Mouse (Mus musculus): ENCODE data around the gene Asb8. TPM values are rescaled to one million over a fixed set of nuclear protein-coding genes. Genes with fewer than 3 reads are reported as not detected.

The Asb8 gene
- total RNA-seq (2023), result 10 to 100 TPM; 18.1 to 20.2 TPM

DNA sequence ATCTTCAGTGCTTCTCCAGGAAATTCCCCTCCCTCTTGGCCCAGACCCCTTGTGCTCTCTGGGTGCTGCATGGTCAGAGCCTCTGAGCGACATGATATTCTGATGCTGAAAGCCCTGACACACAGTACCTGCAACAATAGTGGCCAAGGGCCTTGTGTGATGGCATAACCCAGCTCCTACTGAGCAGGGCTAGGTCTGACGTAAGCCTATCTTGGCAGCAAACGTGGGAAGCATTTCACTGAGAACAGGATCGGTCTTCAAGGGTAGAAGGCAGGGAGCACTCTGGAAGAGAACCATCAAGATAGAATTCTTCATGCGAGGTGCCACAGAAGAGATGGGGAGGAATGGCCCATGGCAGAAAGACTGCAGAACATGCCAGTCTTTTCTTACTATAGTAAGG, at the start of gene Asb8:
Asb8 (minus strand) TSS at position 101 of the 400 bp plus-strand sequence.

DNA sequence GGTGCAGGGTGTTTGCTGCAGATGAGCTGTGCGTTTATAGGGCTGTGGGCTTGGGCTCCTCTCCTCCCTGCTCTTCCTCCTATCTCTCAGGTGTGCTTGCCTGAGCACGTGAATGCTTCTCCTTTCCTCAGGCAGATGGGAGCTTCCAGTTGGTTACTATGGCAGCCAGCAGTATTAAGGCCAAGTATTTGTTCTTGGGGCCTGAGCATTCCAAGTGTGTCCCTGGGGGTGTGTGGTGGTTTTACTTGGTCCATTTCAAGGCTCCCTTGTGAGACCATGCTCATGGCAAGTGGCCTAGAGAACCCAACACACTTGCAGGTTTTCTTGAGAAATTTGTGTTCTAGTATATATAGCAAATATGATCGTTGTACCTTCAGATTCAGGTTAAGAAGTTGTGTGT, 30.0 kb upstream of the Asb8 start, which contains the start of gene Olfr288:
Olfr288 (minus strand) TSS at position 101 of the 400 bp plus-strand sequence.

DNA sequence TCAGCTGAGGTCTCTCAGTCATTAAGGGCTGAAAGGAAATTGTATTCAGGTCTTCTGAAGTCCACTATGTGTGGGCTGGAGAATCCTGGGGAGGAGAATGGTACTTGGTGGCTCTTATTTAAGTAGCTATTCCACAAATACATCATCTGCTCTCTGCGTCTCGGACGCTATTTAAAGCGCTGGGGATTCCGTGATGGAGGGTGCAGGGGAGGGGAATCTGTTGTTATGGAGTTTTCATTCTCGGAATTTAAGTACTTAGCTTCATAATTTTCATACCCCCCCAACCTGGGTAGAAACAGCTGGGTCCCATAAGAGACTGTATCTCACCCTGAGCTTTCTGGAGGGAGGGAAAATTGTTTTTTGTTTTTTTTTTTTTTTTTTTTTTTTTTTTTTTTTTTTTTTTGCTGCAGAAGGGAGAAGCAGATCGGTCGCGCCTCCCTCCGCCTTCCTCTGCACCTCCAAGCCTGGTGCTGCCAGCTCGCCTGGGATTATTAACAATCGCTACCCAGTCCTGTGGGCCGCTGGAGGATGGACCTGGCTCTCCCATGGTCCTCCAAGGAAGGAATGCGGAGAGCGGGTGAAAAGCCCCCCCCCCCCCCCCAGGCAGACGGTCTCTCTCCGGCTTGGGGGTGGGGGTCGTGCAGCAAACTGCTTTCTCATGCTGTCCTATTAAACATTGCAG, 1.7 kb upstream of the Asb8 start, which contains the start of gene Ccdc184:
Ccdc184 (plus strand) TSS at position 196 of the 682 bp plus-strand sequence.

DNA sequence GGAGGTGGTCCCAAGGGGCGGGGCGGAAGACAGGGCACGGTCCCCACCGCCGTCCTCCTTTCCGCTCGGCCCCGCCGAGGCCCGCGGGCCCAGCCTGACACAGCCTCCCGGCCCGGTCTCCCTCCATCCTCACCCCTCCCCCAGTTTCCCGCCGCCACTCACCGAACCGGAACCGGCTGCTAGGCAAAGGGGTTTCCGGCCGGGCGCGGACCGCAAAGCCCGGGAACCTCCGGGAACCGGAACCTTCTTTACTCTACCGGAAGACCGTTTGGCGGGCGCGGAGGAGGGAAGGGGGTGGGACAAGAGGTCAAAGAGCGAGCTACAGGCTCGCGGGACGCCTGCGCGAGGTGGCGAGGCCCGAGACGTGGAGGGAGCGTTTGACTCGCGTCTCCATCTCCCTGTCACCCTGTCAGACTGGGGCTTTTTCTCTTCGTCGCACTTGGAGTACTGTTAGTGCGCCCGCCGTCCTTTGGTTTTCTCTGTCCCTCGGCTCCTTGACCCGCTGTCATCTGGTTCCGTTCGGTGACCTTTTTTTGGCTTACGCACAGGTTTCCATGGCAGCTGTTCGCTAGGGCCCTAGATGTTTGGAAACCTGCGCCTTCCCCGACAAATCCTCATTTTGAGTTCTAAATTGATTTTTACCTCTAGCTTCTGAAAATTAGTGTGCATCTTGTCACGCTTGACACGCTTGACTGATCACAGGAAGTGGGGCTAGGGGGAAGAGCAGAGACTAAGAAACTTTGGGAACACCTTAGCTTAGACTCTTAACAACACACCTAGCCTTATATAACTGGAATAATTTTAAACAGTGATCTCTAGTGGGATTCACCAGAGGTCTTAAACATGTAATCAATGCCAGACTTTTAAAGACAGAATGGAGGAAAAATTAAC, 72.1 kb downstream of the Asb8 start, which contains the start of gene Senp1:
Senp1 (minus strand) TSS at position 624 of the 891 bp plus-strand sequence.

DNA sequence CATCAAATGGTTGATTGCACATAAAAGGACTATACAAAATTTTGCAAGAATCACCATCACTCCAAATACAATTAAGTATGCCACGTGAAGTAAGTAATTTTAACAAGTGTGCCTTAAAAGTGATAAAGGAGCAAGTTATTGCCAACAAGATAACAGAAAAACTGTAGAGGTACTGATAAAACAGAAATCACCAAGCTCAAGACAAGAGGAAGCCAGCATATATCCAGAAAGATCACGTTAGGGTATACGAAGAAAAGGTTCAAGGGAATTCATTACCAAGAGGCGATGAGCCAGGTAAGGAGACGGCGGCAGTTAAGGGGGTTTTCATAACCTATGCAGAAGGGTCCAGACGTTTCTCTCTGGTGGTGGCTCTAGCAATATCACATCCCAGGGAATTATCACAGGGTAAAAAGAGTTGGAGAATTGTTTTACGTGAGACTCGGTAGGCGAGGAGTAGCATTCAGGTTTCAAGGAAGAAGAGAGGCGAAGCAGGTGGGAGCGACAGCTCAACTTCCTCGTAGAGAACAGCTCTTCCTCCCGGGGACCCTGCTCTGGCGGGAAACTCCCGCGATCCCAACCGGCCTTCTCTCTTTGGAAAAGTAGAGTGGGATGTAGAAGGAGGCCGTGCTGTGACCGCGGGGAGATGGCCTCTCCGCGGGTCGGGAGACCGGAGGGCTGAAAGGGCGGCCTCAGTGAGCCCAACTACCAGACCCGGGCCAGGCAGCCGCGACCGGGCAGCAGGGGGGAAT, 72.9 kb downstream of the Asb8 start, which contains the start of gene Pfkm:
Pfkm (plus strand) TSS at position 218 of the 749 bp plus-strand sequence.

Other genes with a start within 250 kb of the Asb8 start
- 10 to 100 TPM; 11.8 to 13.1 TPM for gene Tmem106c, start 201.4 kb downstream of the Asb8 start, total RNA-seq (2023)
- 1 to 10 TPM; 3.3 to 6.8 TPM for gene Col2a1, start 160.9 kb downstream of the Asb8 start, total RNA-seq (2023)
- gene Pfkm, start 73.0 kb downstream of the Asb8 start, total RNA-seq (2023), result 10 to 100 TPM; 10.0 to 19.2 TPM
- 10 to 100 TPM; 34.6 to 39.3 TPM for gene Senp1, start 71.9 kb downstream of the Asb8 start, total RNA-seq (2023)
- not detected for gene Ccdc184, start 1.5 kb upstream of the Asb8 start, total RNA-seq (2023)
- not detected for gene Olfr288, start 29.9 kb upstream of the Asb8 start, total RNA-seq (2023)
- gene Gm44579, start 55.4 kb upstream of the Asb8 start, total RNA-seq (2023), result not detected
- not detected for gene Olfr287, start 55.4 kb upstream of the Asb8 start, total RNA-seq (2023)
- not detected for gene Olfr286, start 68.8 kb upstream of the Asb8 start, total RNA-seq (2023)
- gene H1fnt, start 91.7 kb upstream of the Asb8 start, total RNA-seq (2023), result not detected
- not detected for gene Zfp641, start 130.5 kb upstream of the Asb8 start, total RNA-seq (2023)
- not detected for gene Olfr285, start 151.7 kb upstream of the Asb8 start, total RNA-seq (2023)
- not detected for gene Olfr284, start 175.4 kb upstream of the Asb8 start, total RNA-seq (2023)
- not detected for gene Olfr283, start 215.3 kb upstream of the Asb8 start, total RNA-seq (2023)

Measured in neutrophil, adult 83 days (primary cell).